ENCODE assay signal across 13 mouse cellular contexts in the genomic region with DNA sequence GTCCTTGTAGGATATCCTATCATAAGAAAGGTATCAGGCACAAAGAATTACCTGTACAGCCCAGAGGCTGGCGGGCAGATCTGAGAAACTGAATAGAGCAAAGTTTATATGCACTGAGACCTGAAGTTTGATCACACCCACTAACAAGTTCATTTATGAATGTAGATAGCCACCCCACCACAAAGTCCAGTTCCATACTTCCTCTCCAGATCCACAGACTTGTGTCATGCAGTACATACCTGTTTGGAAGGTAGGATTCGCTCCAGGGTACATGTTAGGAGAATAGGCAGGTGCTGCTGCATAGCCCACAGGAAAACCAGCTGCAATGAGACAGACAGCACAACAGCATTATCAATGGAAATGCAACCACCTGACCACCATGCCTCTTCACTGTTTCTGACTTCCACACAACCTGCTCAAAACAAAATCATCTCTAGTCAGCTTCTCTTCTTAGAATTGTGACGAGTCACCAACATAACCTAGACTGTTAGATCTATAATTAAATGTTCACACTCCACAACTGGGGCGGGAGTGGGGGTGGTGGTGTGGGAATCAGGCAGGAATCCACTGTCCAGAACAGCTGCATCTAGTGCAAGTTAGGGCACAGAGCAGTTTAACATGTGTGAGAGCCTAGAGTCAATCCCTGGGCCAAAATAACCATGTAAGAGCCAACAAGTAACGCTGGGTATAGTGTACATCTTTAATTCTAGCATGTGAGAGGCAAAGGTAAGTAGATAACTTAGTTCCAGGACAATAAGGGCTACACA.
"Had no signal": no experiment of that assay in that cellular context is flagged by ENCODE, and none has a peak within 500 bp of the region (broad histone marks: within the 10 kb centered on the region; RNA-seq: fewer than 3 reads in every experiment).

No protein-coding gene starts in this region.

- H3K4me2 ChIP-seq: liver, embryonic 13.5 days; lung, embryonic 15.5 days; midbrain, embryonic 15.5 days had no signal

- H3K27ac ChIP-seq: layer of hippocampus, adult 2 months; left cerebral cortex, adult 2 months; liver, embryonic 13.5 days; lung, embryonic 15.5 days; midbrain, embryonic 10.5 days; midbrain, embryonic 15.5 days had no signal

- DNase-seq: kidney, postnatal 4 days; liver; liver, embryonic 13.5 days; liver, postnatal 0 days; lung, postnatal 14 days; right cerebral cortex, postnatal 14 days; thymus, adult 18-20 months; thymus, postnatal 14 days had no signal

- H3K36me3 ChIP-seq: midbrain, embryonic 15.5 days had no signal

- H3K4me1 ChIP-seq: lung, embryonic 15.5 days; midbrain, embryonic 10.5 days had no signal

- ATAC-seq: midbrain, embryonic 15.5 days had no signal

- H3K9ac ChIP-seq: liver, embryonic 13.5 days; liver, postnatal 0 days; lung, embryonic 15.5 days; midbrain, embryonic 15.5 days had no signal

- H3K4me3 ChIP-seq: layer of hippocampus, adult 2 months; left cerebral cortex, adult 2 months; liver, embryonic 13.5 days; lung, embryonic 15.5 days; midbrain, embryonic 10.5 days; midbrain, embryonic 15.5 days had no signal

- H3K9me3 ChIP-seq: liver, embryonic 13.5 days; lung, embryonic 15.5 days; midbrain, embryonic 10.5 days; midbrain, embryonic 15.5 days had no signal

- H3K27me3 ChIP-seq: liver, embryonic 13.5 days; lung, embryonic 15.5 days; midbrain, embryonic 15.5 days had no signal
